Mouse (Mus musculus) adrenal gland, adult 2 months (tissue): ENCODE data around the gene Luc7l3. TPM values are rescaled to one million over a fixed set of nuclear protein-coding genes. Genes with fewer than 3 reads are reported as not detected.

ENCODE experiments used
- DNase-seq: peaks from one replicate; pipeline ENCODE4 v3.0.0; 2021
- polyA plus RNA-seq: library from polyadenylated mRNA; depleted of rRNA; stranded (reverse); fragments of >200 nt; gene quantifications from 2 replicates; pipeline ENCODE4 v1.2.3, GENCODE M21; 2012
- total RNA-seq, 2 experiments: library from RNA; stranded (reverse); gene quantifications; 2 replicates each; pipeline ENCODE4 v1.2.3; 2021

Gene Luc7l3
- total and polyA plus RNA-seq, 3 experiments: 2.6 to 63.7 (median 59.5) TPM

GRCm38 (mm10) chr11:94338347-94338746 is 16.6 kb upstream of the Luc7l3 start:
- DNase-seq: peak; percentile 54

GRCm38 (mm10) chr11:94336551-94336950 is 14.8 kb upstream of the Luc7l3 start:
- DNase-seq: no peak

GRCm38 (mm10) chr11:94334386-94334968 is 12.7 kb upstream of the Luc7l3 start:
- no peak for DNase-seq

GRCm38 (mm10) chr11:94332726-94333125 is 10.9 kb upstream of the Luc7l3 start:
- no peak for DNase-seq

- no peak for DNase-seq
Measured at GRCm38 (mm10) chr11:94330211-94330610, 8.4 kb upstream of the Luc7l3 start.

GRCm38 (mm10) chr11:94329270-94329891 is 7.6 kb upstream of the Luc7l3 start:
- DNase-seq: peak; percentile 61

- no peak for DNase-seq
Measured at GRCm38 (mm10) chr11:94328644-94329025, 6.8 kb upstream of the Luc7l3 start.

- peak; percentile 97 for DNase-seq
Measured at GRCm38 (mm10) chr11:94327693-94328643, 6.2 kb upstream of the Luc7l3 start, which contains the start of gene Ankrd40. TSS of gene Ankrd40 (plus strand) at chr11:94328001.

GRCm38 (mm10) chr11:94326961-94327411 is 5.2 kb upstream of the Luc7l3 start:
- no peak for DNase-seq

- DNase-seq: no peak
Measured at GRCm38 (mm10) chr11:94324618-94325017, 2.8 kb upstream of the Luc7l3 start.

GRCm38 (mm10) chr11:94323271-94323925 is 1.6 kb upstream of the Luc7l3 start:
- DNase-seq: no peak

- DNase-seq: no peak
Measured at GRCm38 (mm10) chr11:94322636-94323035, 848 bp upstream of the Luc7l3 start.

- DNase-seq: no peak
Measured at GRCm38 (mm10) chr11:94320969-94321930, 538 bp downstream of the Luc7l3 start.

- DNase-seq: no peak
Measured at GRCm38 (mm10) chr11:94318056-94318455, 3.7 kb downstream of the Luc7l3 start.

GRCm38 (mm10) chr11:94317515-94317914 is 4.3 kb downstream of the Luc7l3 start:
- DNase-seq: no peak

- DNase-seq: no peak
Measured at GRCm38 (mm10) chr11:94317014-94317413, 4.8 kb downstream of the Luc7l3 start.

- DNase-seq: no peak
Measured at GRCm38 (mm10) chr11:94316528-94316927, 5.3 kb downstream of the Luc7l3 start.

- DNase-seq: no peak
Measured at GRCm38 (mm10) chr11:94315308-94315707, 6.5 kb downstream of the Luc7l3 start.

- DNase-seq: no peak
Measured at GRCm38 (mm10) chr11:94314098-94314652, 7.6 kb downstream of the Luc7l3 start.

- no peak for DNase-seq
Measured at GRCm38 (mm10) chr11:94312733-94313132, 9.1 kb downstream of the Luc7l3 start.
